In the genomic region with DNA sequence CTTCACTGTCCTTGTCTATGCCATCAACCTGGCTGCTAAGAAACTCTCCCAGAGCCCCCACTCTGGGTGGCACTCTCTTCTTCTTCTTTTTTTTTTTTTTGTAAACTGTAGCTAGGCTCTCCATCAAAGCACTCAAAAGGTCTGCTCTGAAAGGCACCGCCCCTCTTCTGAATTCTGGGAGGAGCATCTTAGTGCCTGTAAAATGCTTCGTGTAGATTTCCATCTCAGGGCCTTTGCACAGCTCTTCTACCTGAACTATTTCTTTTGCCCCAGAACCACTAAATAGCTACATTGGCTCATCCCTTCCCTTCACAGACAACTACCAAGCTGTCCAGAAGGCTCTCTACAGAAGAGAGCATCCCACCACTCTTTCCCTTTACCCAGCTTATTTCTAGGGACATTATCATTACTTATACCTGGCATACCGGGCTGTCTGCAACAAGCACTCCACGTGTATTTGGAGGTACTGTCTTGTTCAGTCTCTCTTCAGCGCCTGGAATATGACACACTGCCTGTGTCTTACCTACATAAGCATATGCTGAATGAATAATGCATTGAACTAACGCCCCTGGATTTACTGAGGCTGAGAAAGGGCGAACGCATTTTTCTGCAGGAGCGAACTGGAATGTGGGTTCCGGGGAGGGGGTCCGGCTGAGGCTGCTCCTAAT, we compare ENCODE assay signal across 8 mouse cellular contexts. TPM values are rescaled to one million over a fixed set of nuclear protein-coding genes. Genes with fewer than 3 reads are reported as not detected.
A peak's percentile ranks its signal among the peaks of the same experiment; 100 is the strongest.
DNase-seq lines count a peak whose midpoint lies in the region; ATAC-seq and TF ChIP-seq lines count a peak whose summit lies in the region.

No protein-coding gene starts in this region.

- H3K27me3 ChIP-seq in heart, embryonic 10.5 days (ENCODE audit: insufficient read depth, poor library complexity, severe bottlenecking) = no peaks in the 10 kb centered on the region
- H3K27me3 ChIP-seq in forebrain, embryonic 10.5 days (ENCODE audit: poor library complexity, severe bottlenecking) = no peaks in the 10 kb centered on the region
- H3K27me3 ChIP-seq in liver, embryonic 12.5 days (replicated peaks) = no peaks in the 10 kb centered on the region

- TF ChIP-seq CTCF in olfactory bulb, adult 2 months (IDR thresholded peaks at IDR 0.05; ENCODE audit: insufficient read depth, low read depth, low read length) = no peak

- TF ChIP-seq POLR2A in olfactory bulb, adult 2 months (IDR thresholded peaks at IDR 0.05; ENCODE audit: insufficient read depth, low read depth, low read length) = no peak

- peak; percentile 58 for ATAC-seq in liver, embryonic 12.5 days

- H3K4me2 ChIP-seq in liver, embryonic 12.5 days = peak overlapping the region; percentile 85

- H3K27ac ChIP-seq in heart, embryonic 10.5 days = peak overlapping the region; percentile 93
- H3K27ac ChIP-seq in forebrain, embryonic 10.5 days = peak overlapping the region; percentile 94
- peak overlapping the region; percentile 69 for H3K27ac ChIP-seq in liver, embryonic 12.5 days
- no peak overlapping the region for H3K27ac ChIP-seq in olfactory bulb, adult 2 months (ENCODE audit: insufficient read depth, low read depth, low read length)

- 3% methylated on average over 11 of the region's 11 CpGs for WGBS in heart, embryonic 10.5 days
- 4% methylated on average over 11 of the region's 11 CpGs for WGBS in forebrain, embryonic 10.5 days
- 3% methylated on average over 11 of the region's 11 CpGs for WGBS in liver, embryonic 12.5 days (ENCODE audit: insufficient replicate concordance)
- WGBS in olfactory bulb, adult 2 months = 1% methylated on average over 11 of the region's 11 CpGs

- peaks cover 6% of the 10 kb centered on the region for H3K4me1 ChIP-seq in heart, embryonic 10.5 days
- peaks cover 21% of the 10 kb centered on the region for H3K4me1 ChIP-seq in forebrain, embryonic 10.5 days
- H3K4me1 ChIP-seq in liver, embryonic 12.5 days = peaks cover 21% of the 10 kb centered on the region
- no peaks in the 10 kb centered on the region for H3K4me1 ChIP-seq in olfactory bulb, adult 2 months (ENCODE audit: control insufficient read depth, insufficient read depth, low read length)

- intact Hi-C loops in heart, postnatal 25 days (cut with DNase I) = no loop called here

- peak overlapping the region; percentile 80 for H3K9ac ChIP-seq in liver, embryonic 12.5 days

- H3K4me3 ChIP-seq in heart, embryonic 10.5 days = peak overlapping the region; percentile 91
- peak overlapping the region; percentile 93 for H3K4me3 ChIP-seq in forebrain, embryonic 10.5 days
- H3K4me3 ChIP-seq in liver, embryonic 12.5 days = peak overlapping the region; percentile 74
- peak overlapping the region; percentile 96 for H3K4me3 ChIP-seq in olfactory bulb, adult 2 months (ENCODE audit: insufficient read depth, low read depth, low read length)

- H3K9me3 ChIP-seq in heart, embryonic 10.5 days = no peaks in the 10 kb centered on the region
- no peaks in the 10 kb centered on the region for H3K9me3 ChIP-seq in forebrain, embryonic 10.5 days
- H3K9me3 ChIP-seq in liver, embryonic 12.5 days (replicated peaks) = no peaks in the 10 kb centered on the region

- peaks cover 48% of the 10 kb centered on the region for H3K36me3 ChIP-seq in heart, embryonic 10.5 days
- H3K36me3 ChIP-seq in forebrain, embryonic 10.5 days (replicated peaks) = peaks cover 34% of the 10 kb centered on the region
- peaks cover 26% of the 10 kb centered on the region for H3K36me3 ChIP-seq in liver, embryonic 12.5 days

- no peak for DNase-seq in heart, embryonic 10.5 days (ENCODE audit: low spot score)
- no peak for DNase-seq in heart, postnatal 25 days (ENCODE audit: low spot score)
- peak; percentile 74 for DNase-seq in ES-CJ7 (ENCODE audit: low read depth, low spot score)
- DNase-seq in forebrain, embryonic 10.5 days (ENCODE audit: extremely low spot score, low spot score) = no peak
- DNase-seq in frontal cortex, postnatal 14 days (ENCODE audit: low spot score in 2 of 2) = no peak
- no peak for DNase-seq in spleen, adult 12 weeks (ENCODE audit: low spot score)

RNA-seq across cellular contexts. Expression of a gene that starts 0.8 kb away (rescaled TPM):
- polyA plus RNA-seq in heart, embryonic 10.5 days (2016; fragmentation: Nextera tagmentation; extraction: Ambion mirVana) = 60.4 and 66.6 TPM in 2 replicates
- total RNA-seq in heart, postnatal 25 days (2021) = 10 to 100 TPM; 20.7 to 22.8 TPM
- polyA plus RNA-seq in forebrain, embryonic 10.5 days (2016; fragmentation: Nextera tagmentation; extraction: Ambion mirVana) = 109 and 115 TPM in 2 replicates
- polyA plus RNA-seq in liver, embryonic 12.5 days (2016; fragmentation: Nextera tagmentation; extraction: Ambion mirVana) = 67.0 and 72.7 TPM in 2 replicates
- polyA plus RNA-seq in olfactory bulb, adult 2 months (2012; ENCODE audit: insufficient read depth, insufficient read length, low replicate concordance, missing spikeins) = not detected in 2 replicates

RNA-seq across cellular contexts. Expression of a gene that starts 8.0 kb away (rescaled TPM):
- 18.5 and 26.1 TPM in 2 replicates for polyA plus RNA-seq in heart, embryonic 10.5 days (2016; fragmentation: Nextera tagmentation; extraction: Ambion mirVana)
- total RNA-seq in heart, postnatal 25 days (2021) = 1 to 10 TPM; 8.5 to 9.1 TPM
- 10.9 and 11.6 TPM in 2 replicates for polyA plus RNA-seq in forebrain, embryonic 10.5 days (2016; fragmentation: Nextera tagmentation; extraction: Ambion mirVana)
- polyA plus RNA-seq in liver, embryonic 12.5 days (2016; fragmentation: Nextera tagmentation; extraction: Ambion mirVana) = 3.6 and 4.2 TPM in 2 replicates
- not detected in 2 replicates for polyA plus RNA-seq in olfactory bulb, adult 2 months (2012; ENCODE audit: insufficient read depth, insufficient read length, low replicate concordance, missing spikeins)

RNA-seq across cellular contexts. Expression of a gene that starts 8.3 kb away (rescaled TPM):
- 16.1 and 18.3 TPM in 2 replicates for polyA plus RNA-seq in heart, embryonic 10.5 days (2016; fragmentation: Nextera tagmentation; extraction: Ambion mirVana)
- total RNA-seq in heart, postnatal 25 days (2021) = 10 to 100 TPM; 10.4 to 11.2 TPM
- 20.9 and 21.4 TPM in 2 replicates for polyA plus RNA-seq in forebrain, embryonic 10.5 days (2016; fragmentation: Nextera tagmentation; extraction: Ambion mirVana)
- polyA plus RNA-seq in liver, embryonic 12.5 days (2016; fragmentation: Nextera tagmentation; extraction: Ambion mirVana) = 9.8 TPM in 2 replicates
- polyA plus RNA-seq in olfactory bulb, adult 2 months (2012; ENCODE audit: insufficient read depth, insufficient read length, low replicate concordance, missing spikeins) = not detected in 2 replicates

RNA-seq across cellular contexts. Expression of a gene that starts 8.6 kb away (rescaled TPM):
- 57.6 and 95.1 TPM in 2 replicates for polyA plus RNA-seq in heart, embryonic 10.5 days (2016; fragmentation: Nextera tagmentation; extraction: Ambion mirVana)
- 10 to 100 TPM; 69.0 to 80.2 TPM for total RNA-seq in heart, postnatal 25 days (2021)
- polyA plus RNA-seq in forebrain, embryonic 10.5 days (2016; fragmentation: Nextera tagmentation; extraction: Ambion mirVana) = 2.3 and 3.8 TPM in 2 replicates
- polyA plus RNA-seq in liver, embryonic 12.5 days (2016; fragmentation: Nextera tagmentation; extraction: Ambion mirVana) = 1.3 and 2.1 TPM in 2 replicates
- not detected in 2 replicates for polyA plus RNA-seq in olfactory bulb, adult 2 months (2012; ENCODE audit: insufficient read depth, insufficient read length, low replicate concordance, missing spikeins)

RNA-seq across cellular contexts. Expression of a gene that starts 25.5 kb away (rescaled TPM):
- polyA plus RNA-seq in heart, embryonic 10.5 days (2016; fragmentation: Nextera tagmentation; extraction: Ambion mirVana) = 311 and 360 TPM in 2 replicates
- 10 to 100 TPM; 46.7 to 56.2 TPM for total RNA-seq in heart, postnatal 25 days (2021)
- 499 and 505 TPM in 2 replicates for polyA plus RNA-seq in forebrain, embryonic 10.5 days (2016; fragmentation: Nextera tagmentation; extraction: Ambion mirVana)
- 378 and 390 TPM in 2 replicates for polyA plus RNA-seq in liver, embryonic 12.5 days (2016; fragmentation: Nextera tagmentation; extraction: Ambion mirVana)
- not detected in 2 replicates for polyA plus RNA-seq in olfactory bulb, adult 2 months (2012; ENCODE audit: insufficient read depth, insufficient read length, low replicate concordance, missing spikeins)

Comparison
In these comparisons a context has a peak if more than half of its experiments do, and no peak if none do; other contexts are left out.
1. RNA of a gene that starts 0.8 kb away (polyA plus RNA-seq): 109 to 115 TPM in forebrain, embryonic 10.5 days, 67.0 to 72.7 TPM in liver, embryonic 12.5 days and 60.4 to 66.6 TPM in heart, embryonic 10.5 days; not detected in olfactory bulb, adult 2 months; every median in the first group is over 10 times any median in the second.
2. RNA of a gene that starts 8.3 kb away (polyA plus RNA-seq): 20.9 to 21.4 TPM in forebrain, embryonic 10.5 days, 16.1 to 18.3 TPM in heart, embryonic 10.5 days and 9.8 TPM in liver, embryonic 12.5 days; not detected in olfactory bulb, adult 2 months; every median in the first group is over 10 times any median in the second.
3. Peak in every context shown above with its lines, with median percentiles within 50 percentile points of each other: H3K4me3 ChIP-seq.